Mouse (Mus musculus) heart, adult 2 months (tissue): ENCODE measurements around the gene Ezh1.

Experiments used
- CTCF ChIP-seq: fragments of 200-600 bp; IDR thresholded peaks from 2 replicates; pipeline ENCODE4 v1.8.1; 2022; ENCODE audit warnings: antibody characterized with exemption, mild to moderate bottlenecking, moderate library complexity
- EP300 ChIP-seq: fragments of 200-500 bp; IDR thresholded peaks from 2 replicates; pipeline ENCODE4 v1.6.1; 2011; ENCODE audit warnings: low read depth, low read length, control low read depth; ENCODE audit not compliant: insufficient read depth

GRCm38 (mm10) chr11:101275309-101275708 is 49.0 kb upstream of the Ezh1 start:
- TF ChIP-seq CTCF = no peak
- no peak for TF ChIP-seq EP300
